Mouse (Mus musculus) myocyte (in vitro differentiated cells): ENCODE measurements around the gene Tmem269. TPM values are rescaled to one million over a fixed set of nuclear protein-coding genes. Genes with fewer than 3 reads are reported as not detected.

ENCODE experiments used
- H3K27me3 ChIP-seq: one replicate; pipeline ENCODE4 v1.6.1; 2011; ENCODE audit not compliant: control insufficient read depth, insufficient read depth, insufficient read length
- H3K36me3 ChIP-seq: one replicate; pipeline ENCODE4 v1.6.1; 2011; ENCODE audit not compliant: control insufficient read depth, insufficient read depth
- H3K4me2 ChIP-seq: one replicate; pipeline ENCODE4 v1.6.1; 2011; ENCODE audit warnings: low read depth, control low read depth
- H3K4me3 ChIP-seq: one replicate; pipeline ENCODE4 v1.5.1; 2011; ENCODE audit warnings: mild to moderate bottlenecking, control low read depth, moderate library complexity
- H3K79me2 ChIP-seq: one replicate; pipeline ENCODE4 v1.6.1; 2011; ENCODE audit not compliant: control insufficient read depth, insufficient read depth
- H3ac ChIP-seq: one replicate; pipeline ENCODE4 v1.6.1; 2011; ENCODE audit not compliant: control insufficient read depth, insufficient read length
- CEBPB ChIP-seq: IDR thresholded peaks from 2 replicates; pipeline ENCODE4 v1.6.1; 2011; ENCODE audit warnings: mild to moderate bottlenecking, moderate library complexity; ENCODE audit not compliant: poor library complexity, insufficient read depth, severe bottlenecking
- E2F4 ChIP-seq: IDR thresholded peaks from one replicate; pipeline ENCODE4 v1.6.1; 2011; ENCODE audit warnings: mild to moderate bottlenecking, control low read depth, moderate library complexity; ENCODE audit not compliant: insufficient read depth
- MAX ChIP-seq: IDR thresholded peaks from one replicate; pipeline ENCODE4 v1.6.1; 2011; ENCODE audit warnings: low read depth, mild to moderate bottlenecking, control low read depth
- MYOD1 ChIP-seq, 3 experiments: IDR thresholded peaks; one replicate each; pipeline ENCODE4 v1.6.1; 2011; ENCODE audit warnings: control low read depth in 2 of 3, low read depth in 2 of 3, mild to moderate bottlenecking in 2 of 3, moderate library complexity in 1 of 3; ENCODE audit not compliant: insufficient read length in 2 of 3, control insufficient read depth in 1 of 3
- MYOG ChIP-seq, 3 experiments: IDR thresholded peaks; one replicate each; pipeline ENCODE4 v1.6.1; 2011; ENCODE audit warnings: control low read depth in 2 of 3, low read depth in 2 of 3, mild to moderate bottlenecking in 2 of 3; ENCODE audit not compliant: insufficient read length in 2 of 3, control insufficient read depth in 1 of 3, insufficient read depth in 1 of 3
- POLR2A ChIP-seq: IDR thresholded peaks from one replicate; pipeline ENCODE4 v1.6.1; 2011; ENCODE audit warnings: low read depth, mild to moderate bottlenecking, control low read depth, moderate library complexity; ENCODE audit not compliant: insufficient read length
- POLR2AphosphoS2 ChIP-seq: IDR thresholded peaks from one replicate; pipeline ENCODE4 v1.6.1; 2011; ENCODE audit warnings: low read depth, control low read depth; ENCODE audit not compliant: insufficient read length
- REST ChIP-seq: IDR thresholded peaks from one replicate; pipeline ENCODE4 v1.6.1; 2011; ENCODE audit warnings: mild to moderate bottlenecking, control low read depth, moderate library complexity; ENCODE audit not compliant: insufficient read depth, insufficient read length
- SRF ChIP-seq: IDR thresholded peaks from one replicate; pipeline ENCODE4 v1.6.1; 2011; ENCODE audit warnings: low read depth; ENCODE audit not compliant: control insufficient read depth, insufficient read length
- TCF12 ChIP-seq: IDR thresholded peaks from one replicate; pipeline ENCODE4 v1.6.1; 2011; ENCODE audit warnings: mild to moderate bottlenecking, control low read depth; ENCODE audit not compliant: poor library complexity, insufficient read depth, severe bottlenecking
- TCF3 ChIP-seq: IDR thresholded peaks from one replicate; pipeline ENCODE4 v1.6.1; 2011; ENCODE audit warnings: low read depth, control low read depth; ENCODE audit not compliant: insufficient read length
- USF1 ChIP-seq: IDR thresholded peaks from one replicate; pipeline ENCODE4 v1.6.1; 2011; ENCODE audit warnings: low read depth, mild to moderate bottlenecking, control low read depth, moderate library complexity
- polyA plus RNA-seq: library from polyadenylated mRNA; unstranded; fragments of >200 nt; fragmentation: generic; extraction: Trizol; gene quantifications from one replicate; pipeline ENCODE4 v1.2.1, GENCODE M21; 2012; ENCODE audit warnings: missing spikeins

Gene Tmem269
- polyA plus RNA-seq, 1 experiment: 0.07 TPM

GRCm38 (mm10) chr4:119261087-119261713 is 43.2 kb upstream of the Tmem269 start:
- Histone ChIP-seq H3K79me2 (no peaks in the 10 kb centered on the region), H3K27me3 (no peaks in the 10 kb centered on the region), H3K36me3 (no peaks in the 10 kb centered on the region), H3ac (no peak overlapping the region), H3K4me2 (no peak overlapping the region), H3K4me3 (no peak overlapping the region)
- TF ChIP-seq MAX (no peak), REST (no peak), POLR2A (no peak), TCF12 (no peak), MYOD1 (IDR thresholded peaks at IDR 0.05; ENCODE audit: control insufficient read depth in 1 of 3, insufficient read length in 2 of 3, low read depth in 2 of 3) (no peak), POLR2AphosphoS2 (no peak), MYOG (IDR thresholded peaks at IDR 0.05; ENCODE audit: control insufficient read depth in 1 of 3, insufficient read depth in 1 of 3, insufficient read length in 2 of 3, low read depth in 2 of 3) (no peak), TCF3 (no peak), CEBPB (no peak), E2F4 (no peak)

GRCm38 (mm10) chr4:119259344-119260254 is 41.6 kb upstream of the Tmem269 start:
- no peak for TF ChIP-seq CEBPB
- TF ChIP-seq USF1: no peak
- TF ChIP-seq TCF12: no peak
- TF ChIP-seq REST: no peak
- TF ChIP-seq E2F4: no peak
- TF ChIP-seq MAX: no peak
- TF ChIP-seq POLR2AphosphoS2: no peak
- no peak for TF ChIP-seq MYOG (IDR thresholded peaks at IDR 0.05; ENCODE audit: control insufficient read depth in 1 of 3, insufficient read depth in 1 of 3, insufficient read length in 2 of 3, low read depth in 2 of 3)
- TF ChIP-seq POLR2A: no peak
- no peak for TF ChIP-seq TCF3
- no peak for TF ChIP-seq MYOD1 (IDR thresholded peaks at IDR 0.05; ENCODE audit: control insufficient read depth in 1 of 3, insufficient read length in 2 of 3, low read depth in 2 of 3)
- no peak for TF ChIP-seq SRF

GRCm38 (mm10) chr4:119257083-119257482 is 39.1 kb upstream of the Tmem269 start:
- Histone ChIP-seq H3K4me3 (no peak overlapping the region), H3K4me2 (no peak overlapping the region), H3K79me2 (no peaks in the 10 kb centered on the region), H3K27me3 (peaks cover 5% of the 10 kb centered on the region), H3ac (no peak overlapping the region), H3K36me3 (no peaks in the 10 kb centered on the region)
- TF ChIP-seq CEBPB (no peak), REST (no peak), TCF12 (no peak), USF1 (no peak), TCF3 (no peak), SRF (no peak), MAX (no peak), MYOD1 (IDR thresholded peaks at IDR 0.05; ENCODE audit: control insufficient read depth in 1 of 3, insufficient read length in 2 of 3, low read depth in 2 of 3) (no peak)

More at GRCm38 (mm10) chr4:119259344-119260254, 41.6 kb upstream of the Tmem269 start:
- no peak overlapping the region for H3ac ChIP-seq
- no peak overlapping the region for H3K4me2 ChIP-seq
- no peak overlapping the region for H3K4me3 ChIP-seq
- no peaks in the 10 kb centered on the region for H3K36me3 ChIP-seq
- no peaks in the 10 kb centered on the region for H3K79me2 ChIP-seq
- peaks cover 5% of the 10 kb centered on the region for H3K27me3 ChIP-seq

GRCm38 (mm10) chr4:119255351-119255750 is 37.3 kb upstream of the Tmem269 start, which contains the start of gene Cldn19:
TSS of gene Cldn19 (plus strand) at chr4:119255414.
- no peak within 1 kb of the TSS for H3ac ChIP-seq
- no peak for TF ChIP-seq MYOG (IDR thresholded peaks at IDR 0.05; ENCODE audit: control insufficient read depth in 1 of 3, insufficient read depth in 1 of 3, insufficient read length in 2 of 3, low read depth in 2 of 3)
- no peak for TF ChIP-seq SRF
- TF ChIP-seq MAX: no peak
- no peak for TF ChIP-seq CEBPB
- no peak for TF ChIP-seq USF1
- TF ChIP-seq TCF3: no peak
- H3K79me2 ChIP-seq: no peaks in the 10 kb centered on the region
- no peak within 1 kb of the TSS for H3K4me3 ChIP-seq
- no peaks in the 10 kb centered on the region for H3K36me3 ChIP-seq
- no peak within 1 kb of the TSS for H3K4me2 ChIP-seq
- peaks cover 5% of the 10 kb centered on the region for H3K27me3 ChIP-seq
